Mouse (Mus musculus) myocyte (in vitro differentiated cells): Measurements from ENCODE around the gene Gprc5d.

Experiments used
- POLR2A ChIP-seq: IDR thresholded peaks from one replicate; pipeline ENCODE4 v1.6.1; 2011; ENCODE audit warnings: low read depth, mild to moderate bottlenecking, control low read depth, moderate library complexity; ENCODE audit not compliant: insufficient read length
- POLR2AphosphoS2 ChIP-seq: IDR thresholded peaks from one replicate; pipeline ENCODE4 v1.6.1; 2011; ENCODE audit warnings: low read depth, control low read depth; ENCODE audit not compliant: insufficient read length

- no peak for TF ChIP-seq POLR2A
- no peak for TF ChIP-seq POLR2AphosphoS2
These were observed 15.0 kb upstream of the Gprc5d start for GRCm38 (mm10) chr6:135133086-135133485.
